Mouse (Mus musculus) ovary, adult 18-20 months (tissue): ENCODE data around the gene Vmn1r56.
"Not testable (repeated sequence)": the region's sequence is repeated elsewhere in the genome, so short reads cannot be mapped to it uniquely, and the experiment has no call there.

ENCODE experiments used
- DNase-seq: peaks from one replicate; pipeline ENCODE4 v3.0.0; 2022; ENCODE audit warnings: low spot score, mixed read lengths

Gene Vmn1r56

GRCm38 (mm10) chr7:5196647-5197046, at the start of gene Vmn1r56:
Gene Vmn1r56 (minus strand): TSS chr7:5196747.
- DNase-seq, result not testable (repeated sequence)

- DNase-seq, result not testable (repeated sequence)
Observed at GRCm38 (mm10) chr7:5218193-5218592, 21.6 kb upstream of the Vmn1r56 start, which contains the start of gene Vmn1r57. Gene Vmn1r57 (plus strand): TSS chr7:5218493.

- not testable (repeated sequence) for DNase-seq
Observed at GRCm38 (mm10) chr7:5149570-5149969, 47.0 kb downstream of the Vmn1r56 start, which contains the start of gene Vmn1r55. Gene Vmn1r55 (minus strand): TSS chr7:5149670.
